Mouse (Mus musculus) yolk sac, embryonic 10.5 days (tissue): ENCODE results near the gene Cd19.
"Not testable (repeated sequence)": the region's sequence is repeated elsewhere in the genome, so short reads cannot be mapped to it uniquely, and the experiment has no call there.

Source experiments
- DNase-seq: peaks from one replicate; pipeline ENCODE4 v3.0.0-alpha.2; 2017; ENCODE audit warnings: low spot score

Gene Cd19

GRCm38 (mm10) chr7:126434726-126435125 lies 20.0 kb upstream of the Cd19 start:
- DNase-seq = no peak

GRCm38 (mm10) chr7:126430167-126430566 lies 15.5 kb upstream of the Cd19 start:
- no peak for DNase-seq

- no peak for DNase-seq
These were observed 14.8 kb upstream of the Cd19 start for GRCm38 (mm10) chr7:126429503-126429898.

GRCm38 (mm10) chr7:126428631-126429502 lies 14.2 kb upstream of the Cd19 start, which contains the start of gene Rabep2:
Gene Rabep2, plus strand, starts transcription at chr7:126428759.
- DNase-seq = peak; percentile 97

- no peak for DNase-seq
These were observed 13.5 kb upstream of the Cd19 start for GRCm38 (mm10) chr7:126428154-126428553.

GRCm38 (mm10) chr7:126427323-126427860 lies 12.7 kb upstream of the Cd19 start:
- peak; percentile 68 for DNase-seq

- no peak for DNase-seq
These were observed 9.5 kb upstream of the Cd19 start for GRCm38 (mm10) chr7:126424161-126424560.

- DNase-seq = no peak
These were observed 7.1 kb upstream of the Cd19 start for GRCm38 (mm10) chr7:126421756-126422155.

- DNase-seq = no peak
These were observed 3.8 kb upstream of the Cd19 start for GRCm38 (mm10) chr7:126418496-126418895.

GRCm38 (mm10) chr7:126417606-126418005 lies 2.9 kb upstream of the Cd19 start:
- no peak for DNase-seq

GRCm38 (mm10) chr7:126417045-126417444 lies 2.4 kb upstream of the Cd19 start:
- no peak for DNase-seq

GRCm38 (mm10) chr7:126416615-126417014 lies 1.9 kb upstream of the Cd19 start:
- no peak for DNase-seq

GRCm38 (mm10) chr7:126411061-126411460 lies 3.6 kb downstream of the Cd19 start:
- DNase-seq = no peak

GRCm38 (mm10) chr7:126408686-126409085 lies 6.0 kb downstream of the Cd19 start:
- no peak for DNase-seq

GRCm38 (mm10) chr7:126402518-126402917 lies 12.2 kb downstream of the Cd19 start:
- DNase-seq = not testable (repeated sequence)

GRCm38 (mm10) chr7:126399548-126399947 lies 15.1 kb downstream of the Cd19 start:
- peak; percentile 64 for DNase-seq

GRCm38 (mm10) chr7:126397822-126398221 lies 16.9 kb downstream of the Cd19 start:
- no peak for DNase-seq

- DNase-seq = no peak
These were observed 17.5 kb downstream of the Cd19 start for GRCm38 (mm10) chr7:126397221-126397620.

GRCm38 (mm10) chr7:126396298-126397119 lies 18.2 kb downstream of the Cd19 start, which contains the start of gene Nfatc2ip:
Gene Nfatc2ip, minus strand, starts transcription at chr7:126396737.
- peak; percentile 97 for DNase-seq

- DNase-seq = not testable (repeated sequence)
These were observed 22.4 kb downstream of the Cd19 start for GRCm38 (mm10) chr7:126392086-126392884.

- no peak for DNase-seq
These were observed 26.5 kb downstream of the Cd19 start for GRCm38 (mm10) chr7:126388185-126388584.

- DNase-seq = no peak
These were observed 31.1 kb downstream of the Cd19 start for GRCm38 (mm10) chr7:126383565-126383964.
